Mouse (Mus musculus) liver, adult 2 months (tissue): ENCODE measurements at regions not wholly inside any gene's neighbourhood (a gene's known extent, or its start where the extent isn't known, plus 50 kb on each side); places are given as distances from the start of the nearest gene placed in this dataset.
A peak's percentile ranks its signal among the peaks of the same experiment; 100 is the strongest.
"Not testable (repeated sequence)": the region's sequence is repeated elsewhere in the genome, so short reads cannot be mapped to it uniquely, and the experiment has no call there.

Source experiments
- DNase-seq: peaks from one replicate; pipeline ENCODE4 v3.0.0-alpha.2; 2011; ENCODE audit warnings: low read depth, low spot score; ENCODE audit errors: extremely low read depth
- H3K27ac ChIP-seq: fragments of 200-500 bp; replicated peaks from 2 replicates; pipeline ENCODE4 v1.5.1; 2012; ENCODE audit warnings: low read depth, mild to moderate bottlenecking, control low read depth, inconsistent platforms, low read length; ENCODE audit not compliant: insufficient read depth
- H3K27me3 ChIP-seq: fragments of 200-500 bp; 2 replicates; pipeline ENCODE4 v1.6.1; 2012; ENCODE audit warnings: mild to moderate bottlenecking, moderate library complexity, low read length, inconsistent platforms; ENCODE audit not compliant: control insufficient read depth, insufficient read depth
- H3K36me3 ChIP-seq: fragments of 200-500 bp; 2 replicates; pipeline ENCODE4 v1.6.1; 2012; ENCODE audit warnings: low read length, inconsistent platforms; ENCODE audit not compliant: control insufficient read depth, insufficient read depth
- H3K4me1 ChIP-seq: fragments of 200-500 bp; 2 replicates; pipeline ENCODE4 v1.6.1; 2011; ENCODE audit warnings: low read length; ENCODE audit not compliant: control insufficient read depth, insufficient read depth
- H3K4me3 ChIP-seq: fragments of 200-500 bp; 2 replicates; pipeline ENCODE4 v1.5.1; 2011; ENCODE audit warnings: low read depth, mild to moderate bottlenecking, control low read depth, low read length, moderate library complexity; ENCODE audit not compliant: insufficient read depth
- H3K79me2 ChIP-seq: fragments of 200-500 bp; 2 replicates; pipeline ENCODE4 v1.6.1; 2012; ENCODE audit warnings: inconsistent platforms, mild to moderate bottlenecking, low read length, moderate library complexity; ENCODE audit not compliant: control insufficient read depth, insufficient read depth
- H3K9ac ChIP-seq: fragments of 200-500 bp; 2 replicates; pipeline ENCODE4 v1.6.1; 2012; ENCODE audit warnings: low read depth, mild to moderate bottlenecking, control low read depth, inconsistent platforms, low read length
- CTCF ChIP-seq: fragments of 200-500 bp; IDR thresholded peaks from 2 replicates; pipeline ENCODE4 v1.5.1; 2011; ENCODE audit warnings: low read depth, low read length, control low read depth
- POLR2A ChIP-seq: fragments of 200-500 bp; IDR thresholded peaks from 2 replicates; pipeline ENCODE4 v1.6.1; 2011; ENCODE audit warnings: low read length, control low read depth; ENCODE audit not compliant: insufficient read depth; ENCODE audit errors: extremely low read depth
- WGBS: fragments of 180-500 bp; shearing (Covaris S2); methylation state at CpG from one replicate; pipeline ENCODE4 v1.1.7; 2018; 5-methylcytosine and 5-hydroxymethylcytosine counted together

- TF ChIP-seq POLR2A (no peak), CTCF (no peak)
- H3K27ac ChIP-seq = no peak overlapping the region
- no peak overlapping the region for H3K4me3 ChIP-seq
- no peak overlapping the region for H3K9ac ChIP-seq
- H3K4me1 ChIP-seq = no peaks in the 10 kb centered on the region
- peaks cover 4% of the 10 kb centered on the region; the same call in 1 of the 2 replicates for H3K36me3 ChIP-seq
- WGBS = 84% methylated on average over 4 of the region's 4 CpGs
- no peaks in the 10 kb centered on the region for H3K79me2 ChIP-seq
- no peaks in the 10 kb centered on the region for H3K27me3 ChIP-seq
- no peak for DNase-seq
Measured at GRCm38 (mm10) chrX:50618936-50619335, 190.6 kb upstream of the Olfr1324 start.

DNA sequence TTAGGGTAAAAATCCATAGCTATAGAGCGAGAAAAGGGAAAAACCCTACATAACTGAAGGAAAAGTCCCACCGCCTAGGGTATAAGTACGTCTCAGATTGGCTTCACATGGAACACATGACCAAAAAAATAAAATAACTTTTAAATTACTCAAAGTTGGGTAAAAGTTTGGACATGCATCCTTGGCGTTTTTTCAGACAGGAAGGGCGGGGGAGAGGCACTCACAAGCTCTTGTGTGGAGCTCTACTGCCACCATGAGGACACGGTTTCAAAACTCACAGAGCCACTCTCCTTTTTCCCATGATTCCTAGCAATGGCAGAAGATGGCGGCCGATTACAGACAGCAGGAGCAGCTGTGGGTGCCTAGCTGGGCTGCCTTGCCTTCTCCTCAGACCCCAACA lies 188.6 kb upstream of the Olfr1324 start:
- not testable (repeated sequence) for H3K4me1 ChIP-seq, H3K27ac ChIP-seq, H3K36me3 ChIP-seq, DNase-seq, H3K4me3 ChIP-seq, H3K79me2 ChIP-seq, H3K9ac ChIP-seq, H3K27me3 ChIP-seq
- WGBS = 89% methylated on average over 8 of the region's 8 CpGs

DNA sequence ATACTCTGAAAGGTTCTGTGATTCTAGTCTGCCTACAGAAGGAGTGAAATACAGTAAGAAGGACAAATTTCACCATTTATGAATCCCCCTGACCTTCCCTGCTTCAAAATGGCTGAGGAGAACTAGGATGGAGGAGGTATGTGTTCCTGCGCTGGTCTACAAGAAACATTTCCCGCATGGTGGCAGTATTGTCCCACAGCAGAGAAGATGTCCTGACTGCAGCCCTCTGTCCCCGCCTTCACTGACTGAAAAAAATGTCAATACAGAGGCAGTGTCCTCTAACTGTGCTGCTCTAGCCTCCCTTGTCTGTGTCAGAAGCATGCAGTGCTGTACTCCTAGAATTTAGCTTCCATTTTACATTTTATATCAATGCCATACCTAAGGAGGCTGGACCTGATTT lies 186.6 kb upstream of the Olfr1324 start:
- H3K79me2 ChIP-seq, H3K9ac ChIP-seq, H3K36me3 ChIP-seq, DNase-seq, H3K27me3 ChIP-seq, H3K4me1 ChIP-seq, H3K4me3 ChIP-seq, H3K27ac ChIP-seq: not testable (repeated sequence)
- WGBS = 90% methylated on average over 3 of the region's 3 CpGs

DNA sequence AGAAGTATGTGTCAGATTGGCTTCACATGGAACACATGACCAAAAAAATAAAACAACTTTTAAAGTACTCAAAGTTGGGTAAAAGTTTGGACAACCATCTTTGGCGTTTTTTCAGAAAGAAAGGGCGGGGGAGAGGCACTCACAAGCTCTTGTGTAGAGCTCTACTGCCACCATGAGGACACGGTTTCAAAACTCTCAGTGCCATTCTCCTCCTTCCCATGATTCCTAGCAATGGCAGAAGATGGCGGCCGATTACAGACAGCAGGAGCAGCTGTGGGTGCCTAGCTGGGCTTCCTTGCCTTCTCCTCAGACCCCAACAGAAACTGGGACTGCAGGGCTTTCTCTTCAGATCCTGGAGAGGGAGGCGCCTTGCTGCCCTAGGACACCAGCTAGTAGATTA lies 186.1 kb upstream of the Olfr1324 start:
- H3K4me3 ChIP-seq, H3K79me2 ChIP-seq, H3K36me3 ChIP-seq, H3K27me3 ChIP-seq, H3K27ac ChIP-seq, DNase-seq, H3K9ac ChIP-seq, H3K4me1 ChIP-seq: not testable (repeated sequence)
- 0 out of 2 replicates have a peak, but pooled peaks have one; percentile 2 for TF ChIP-seq CTCF
- 91% methylated on average over 6 of the region's 6 CpGs for WGBS

DNA sequence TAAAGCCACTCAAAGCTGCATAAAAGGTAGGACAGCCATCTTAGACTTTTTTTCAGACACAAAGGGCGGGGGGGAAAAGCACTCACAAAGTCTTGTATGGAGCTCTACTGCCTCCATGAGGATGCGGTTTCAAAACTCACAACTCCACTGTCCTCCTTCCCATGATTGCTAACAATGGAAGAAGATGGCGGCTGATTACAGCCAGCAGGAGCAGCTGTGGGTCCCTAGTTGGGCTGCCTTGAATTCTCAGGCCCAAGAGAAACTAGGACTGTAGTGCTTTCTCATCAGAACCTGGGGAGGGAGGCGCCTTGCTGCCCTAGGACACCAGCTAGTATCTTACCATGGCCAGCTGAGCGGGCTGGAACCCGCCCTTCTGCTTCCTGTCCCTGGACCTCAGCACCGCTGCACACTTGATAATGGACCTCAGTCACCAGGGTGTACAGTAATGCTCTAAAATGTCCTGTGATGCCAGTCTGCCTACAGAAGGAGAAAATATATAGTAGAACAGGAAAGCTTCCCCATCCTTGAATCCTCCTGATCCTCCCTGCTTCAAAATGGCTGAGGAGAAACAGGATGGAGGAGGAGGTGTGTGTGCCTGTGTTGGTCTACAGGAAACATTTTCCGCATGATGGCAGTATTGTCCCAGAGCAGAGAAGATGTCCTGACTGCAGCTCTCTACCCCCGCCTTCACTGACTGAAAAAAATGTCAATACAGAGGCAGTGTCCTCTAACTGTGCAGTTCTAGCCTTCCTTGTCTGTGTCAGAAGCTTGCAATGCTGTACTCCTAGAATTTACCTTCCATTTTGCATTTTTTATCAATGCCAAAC lies 183.7 kb upstream of the Olfr1324 start:
- DNase-seq = no peak
- no peaks in the 10 kb centered on the region for H3K4me1 ChIP-seq
- H3K27me3 ChIP-seq = no peaks in the 10 kb centered on the region
- TF ChIP-seq CTCF = no peak
- TF ChIP-seq POLR2A = no peak
- no peaks in the 10 kb centered on the region for H3K79me2 ChIP-seq
- H3K9ac ChIP-seq = no peak overlapping the region
- H3K4me3 ChIP-seq = no peak overlapping the region
- 81% methylated on average over 9 of the region's 9 CpGs for WGBS
- peak overlapping the region; percentile 27 for H3K27ac ChIP-seq
- peaks cover 1% of the 10 kb centered on the region; the same call in 1 of the 2 replicates for H3K36me3 ChIP-seq

- not testable (repeated sequence) for H3K36me3 ChIP-seq, H3K27ac ChIP-seq, H3K4me1 ChIP-seq, H3K4me3 ChIP-seq, DNase-seq, H3K9ac ChIP-seq, H3K79me2 ChIP-seq, H3K27me3 ChIP-seq
- 90% methylated on average over 5 of the region's 6 CpGs for WGBS
Measured at GRCm38 (mm10) chrX:50608141-50608540, 179.8 kb upstream of the Olfr1324 start.
